Mouse (Mus musculus) adrenal gland, adult 18-20 months (tissue): ENCODE data around the gene Itk. TPM values are rescaled to one million over a fixed set of nuclear protein-coding genes. Genes with fewer than 3 reads are reported as not detected.

ENCODE experiments used
- DNase-seq, 2 experiments: peaks; one replicate each; pipeline ENCODE4 v3.0.0; 2021 to 2022; ENCODE audit warnings: low spot score in 2 of 2
- total RNA-seq, 2 experiments: library from RNA; stranded (reverse); gene quantifications; 1 replicate in 1 of 2; 2 replicates in 1 of 2; pipeline ENCODE4 v1.2.3; 2021

Itk gene
- total RNA-seq, 2 experiments from 2014 or later = 0.23 to 0.58 TPM

- DNase-seq = no peak
Observed at GRCm38 (mm10) chr11:46309808-46310555, 79.3 kb downstream of the Itk start.

- DNase-seq = peak in 1 of 2 experiments; percentile 43
Observed at GRCm38 (mm10) chr11:46309111-46309741, 80.1 kb downstream of the Itk start.

- DNase-seq = peak in 1 of 2 experiments; percentile 36
Observed at GRCm38 (mm10) chr11:46308271-46308974, 80.9 kb downstream of the Itk start.

GRCm38 (mm10) chr11:46307768-46308167 lies 81.5 kb downstream of the Itk start:
- no peak for DNase-seq

- DNase-seq = no peak
Observed at GRCm38 (mm10) chr11:46306776-46307175, 82.5 kb downstream of the Itk start.

GRCm38 (mm10) chr11:46305881-46306520 lies 83.3 kb downstream of the Itk start:
- no peak for DNase-seq

GRCm38 (mm10) chr11:46304864-46305710 lies 84.2 kb downstream of the Itk start:
- peak in 1 of 2 experiments; percentile 35 for DNase-seq

- DNase-seq = no peak
Observed at GRCm38 (mm10) chr11:46304093-46304492, 85.2 kb downstream of the Itk start.

GRCm38 (mm10) chr11:46302471-46302870 lies 86.8 kb downstream of the Itk start:
- no peak for DNase-seq

- no peak for DNase-seq
Observed at GRCm38 (mm10) chr11:46301579-46302248, 87.6 kb downstream of the Itk start.

GRCm38 (mm10) chr11:46299901-46300300 lies 89.4 kb downstream of the Itk start:
- no peak for DNase-seq

- no peak for DNase-seq
Observed at GRCm38 (mm10) chr11:46298889-46299785, 90.2 kb downstream of the Itk start.

- no peak for DNase-seq
Observed at GRCm38 (mm10) chr11:46294390-46294789, 94.9 kb downstream of the Itk start.

GRCm38 (mm10) chr11:46293491-46293890 lies 95.8 kb downstream of the Itk start:
- no peak for DNase-seq

GRCm38 (mm10) chr11:46290988-46291405 lies 98.3 kb downstream of the Itk start:
- DNase-seq = no peak

GRCm38 (mm10) chr11:46289561-46289960 lies 99.8 kb downstream of the Itk start:
- no peak for DNase-seq

GRCm38 (mm10) chr11:46289022-46289421 lies 100.3 kb downstream of the Itk start:
- DNase-seq = no peak

GRCm38 (mm10) chr11:46288091-46288490 lies 101.2 kb downstream of the Itk start:
- DNase-seq = no peak

- DNase-seq = no peak
Observed at GRCm38 (mm10) chr11:46286803-46287202, 102.5 kb downstream of the Itk start.
